Mouse (Mus musculus): ENCODE measurements around the gene Camta1. TPM values are rescaled to one million over a fixed set of nuclear protein-coding genes. Genes with fewer than 3 reads are reported as not detected.

Gene Camta1
- polyA plus RNA-seq, 1 experiment = 27.1 TPM

DNA sequence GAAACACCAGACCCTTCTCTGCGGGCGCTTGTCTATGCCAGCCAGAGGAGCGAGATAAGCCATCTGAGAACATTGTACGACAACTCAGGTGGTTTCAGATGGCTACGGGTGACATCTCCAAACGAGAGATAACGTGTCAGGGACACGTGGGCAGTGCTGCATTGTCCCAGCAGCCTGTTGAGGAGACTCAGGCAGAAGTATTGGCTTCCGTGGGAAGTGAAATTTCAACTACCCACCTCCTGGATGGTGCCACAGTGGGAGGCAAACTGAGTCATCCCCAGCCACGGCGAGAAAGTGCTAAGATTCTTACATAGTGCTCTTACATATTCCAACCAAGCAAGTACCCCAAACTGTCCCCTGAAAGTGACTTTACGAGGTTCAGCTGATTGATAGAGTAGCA lies 637.7 kb downstream of the Camta1 start:
- TF ChIP-seq POLR2A (IDR thresholded peaks at IDR 0.05; ENCODE audit: control insufficient read depth, extremely low read depth, insufficient read depth, low read length, poor library complexity) (no peak), CTCF (IDR thresholded peaks at IDR 0.05; ENCODE audit: borderline replicate concordance, control insufficient read depth, extremely low read depth, insufficient read depth, low read length, poor library complexity) (no peak)
- Histone ChIP-seq H3K27me3 (ENCODE audit: control insufficient read depth, insufficient read depth, low read length) (no peaks in the 10 kb centered on the region), H3K4me3 (ENCODE audit: control insufficient read depth, insufficient read depth, low read length) (no peak overlapping the region), H3K36me3 (ENCODE audit: control insufficient read depth, insufficient read depth, low read length) (no peaks in the 10 kb centered on the region), H3K4me1 (replicated peaks; ENCODE audit: control insufficient read depth, insufficient read depth, low read length) (no peaks in the 10 kb centered on the region), H3K27ac (ENCODE audit: control insufficient read depth, insufficient read depth, low read length) (no peak overlapping the region)
- 82% methylated on average over 12 of the region's 12 CpGs for WGBS
- no peak for DNase-seq

DNA sequence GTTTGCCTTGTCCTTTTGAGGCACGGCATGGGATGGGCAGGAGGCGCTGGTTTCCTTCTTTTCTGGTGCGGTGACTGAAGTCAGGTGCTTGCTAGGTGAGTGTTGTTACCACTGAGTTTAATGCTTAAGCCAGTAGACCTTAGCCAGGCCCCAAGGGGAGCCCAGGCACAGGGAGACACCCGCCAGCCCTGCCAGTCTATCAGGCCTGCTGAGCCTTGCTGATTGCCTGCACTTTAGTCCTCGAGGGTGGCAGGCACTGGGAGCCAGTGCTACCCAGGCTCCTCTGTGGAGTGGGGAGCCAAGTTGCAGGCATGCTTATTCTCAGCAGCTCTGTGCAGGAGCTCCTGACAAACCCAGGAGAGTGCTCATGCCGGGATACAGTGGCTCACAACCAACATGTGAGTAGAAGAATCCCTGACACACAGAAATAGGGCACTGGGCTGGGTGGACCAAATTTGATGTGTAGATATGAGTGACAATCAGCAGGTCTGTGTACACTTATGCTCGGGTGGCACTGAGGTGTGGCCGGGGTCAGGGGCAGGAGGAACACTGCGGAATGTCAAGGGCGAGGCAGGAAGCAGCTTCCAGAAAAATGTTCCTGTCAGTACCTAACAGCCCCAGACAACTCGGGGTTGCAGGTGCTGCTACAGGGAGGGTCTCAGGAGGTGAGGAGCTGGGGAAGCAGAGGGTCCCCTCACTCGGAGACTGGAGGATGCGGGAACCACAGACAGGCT lies 638.2 kb downstream of the Camta1 start:
- H3K27ac ChIP-seq (ENCODE audit: control insufficient read depth, insufficient read depth, low read length) = no peak overlapping the region
- H3K4me3 ChIP-seq (ENCODE audit: control insufficient read depth, insufficient read depth, low read length) = no peak overlapping the region
- no peaks in the 10 kb centered on the region for H3K27me3 ChIP-seq (ENCODE audit: control insufficient read depth, insufficient read depth, low read length)
- H3K36me3 ChIP-seq (ENCODE audit: control insufficient read depth, insufficient read depth, low read length) = no peaks in the 10 kb centered on the region
- H3K4me1 ChIP-seq (replicated peaks; ENCODE audit: control insufficient read depth, insufficient read depth, low read length) = no peaks in the 10 kb centered on the region
- WGBS = 74% methylated on average over 13 of the region's 13 CpGs
- TF ChIP-seq CTCF (IDR thresholded peaks at IDR 0.05; ENCODE audit: borderline replicate concordance, control insufficient read depth, extremely low read depth, insufficient read depth, low read length, poor library complexity) = no peak
- TF ChIP-seq POLR2A (IDR thresholded peaks at IDR 0.05; ENCODE audit: control insufficient read depth, extremely low read depth, insufficient read depth, low read length, poor library complexity) = no peak
- DNase-seq = no peak

DNA sequence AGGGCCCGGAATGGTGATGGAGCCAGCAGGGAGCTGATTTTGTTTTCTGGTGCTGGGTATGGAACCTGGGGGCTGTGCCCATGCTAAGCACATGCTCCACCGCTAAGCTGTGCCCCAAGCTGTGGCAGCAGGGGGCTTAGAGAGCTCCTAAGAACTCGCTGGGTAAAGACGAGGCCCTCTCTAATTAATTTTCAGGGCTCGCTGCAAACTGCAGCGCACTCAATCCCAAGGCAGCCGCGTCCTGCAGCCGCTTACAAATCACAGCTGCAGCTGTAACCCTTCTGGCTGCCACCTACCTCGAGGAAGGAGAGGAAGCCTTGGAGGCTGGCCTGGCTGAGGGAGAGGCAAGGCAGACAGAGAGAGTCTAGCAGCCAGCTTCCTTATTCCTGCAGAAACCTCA lies 639.0 kb downstream of the Camta1 start:
- 45% methylated on average over 10 of the region's 10 CpGs for WGBS
- H3K36me3 ChIP-seq (ENCODE audit: control insufficient read depth, insufficient read depth, low read length) = no peaks in the 10 kb centered on the region
- H3K4me1 ChIP-seq (replicated peaks; ENCODE audit: control insufficient read depth, insufficient read depth, low read length) = no peaks in the 10 kb centered on the region
- no peak for TF ChIP-seq CTCF (IDR thresholded peaks at IDR 0.05; ENCODE audit: borderline replicate concordance, control insufficient read depth, extremely low read depth, insufficient read depth, low read length, poor library complexity)
- no peak for TF ChIP-seq POLR2A (IDR thresholded peaks at IDR 0.05; ENCODE audit: control insufficient read depth, extremely low read depth, insufficient read depth, low read length, poor library complexity)
- H3K27me3 ChIP-seq (ENCODE audit: control insufficient read depth, insufficient read depth, low read length) = no peaks in the 10 kb centered on the region
- DNase-seq = no peak
- no peak overlapping the region for H3K4me3 ChIP-seq (ENCODE audit: control insufficient read depth, insufficient read depth, low read length)
- no peak overlapping the region for H3K27ac ChIP-seq (ENCODE audit: control insufficient read depth, insufficient read depth, low read length)

DNA sequence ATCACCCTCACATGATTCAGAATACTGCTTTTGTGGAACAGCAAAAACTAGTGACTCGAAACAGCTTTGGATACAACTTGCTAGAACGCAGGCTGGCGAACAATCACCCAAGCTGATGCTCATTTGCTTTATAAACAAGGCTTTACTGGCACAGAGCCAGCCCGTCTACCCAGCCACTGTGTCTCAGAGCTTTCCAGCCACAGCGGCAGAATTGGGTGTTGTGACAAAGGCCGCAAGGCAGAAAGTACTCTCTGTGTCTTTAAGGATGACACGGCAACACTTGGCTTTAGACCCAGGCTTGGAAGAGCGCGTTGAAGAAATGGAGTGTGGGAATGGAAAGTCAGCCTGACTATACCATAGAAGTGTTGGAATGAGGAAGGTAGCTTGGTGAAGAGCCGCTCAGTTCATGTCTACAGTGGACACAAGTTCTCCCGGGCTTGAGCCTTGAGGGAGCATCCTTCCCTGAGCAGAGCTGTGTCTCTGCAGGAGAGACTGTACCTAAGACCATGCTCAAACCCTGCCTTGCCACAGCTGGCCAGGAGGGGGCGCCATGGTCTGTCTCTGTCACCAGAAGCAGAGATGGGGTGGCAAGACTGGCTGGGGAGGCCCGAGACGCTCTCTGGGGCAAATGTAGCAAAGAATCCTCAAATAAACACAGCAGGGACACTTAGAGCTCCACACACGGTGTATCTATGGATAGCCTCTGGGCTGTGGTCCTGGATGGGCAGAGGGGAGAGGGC lies 645.0 kb downstream of the Camta1 start:
- 84% methylated on average over 15 of the region's 15 CpGs for WGBS
- H3K27me3 ChIP-seq (ENCODE audit: control insufficient read depth, insufficient read depth, low read length) = no peaks in the 10 kb centered on the region
- H3K4me1 ChIP-seq (replicated peaks; ENCODE audit: control insufficient read depth, insufficient read depth, low read length) = no peaks in the 10 kb centered on the region
- TF ChIP-seq CTCF (IDR thresholded peaks at IDR 0.05; ENCODE audit: borderline replicate concordance, control insufficient read depth, extremely low read depth, insufficient read depth, low read length, poor library complexity) (no peak), POLR2A (IDR thresholded peaks at IDR 0.05; ENCODE audit: control insufficient read depth, extremely low read depth, insufficient read depth, low read length, poor library complexity) (no peak)
- H3K36me3 ChIP-seq (ENCODE audit: control insufficient read depth, insufficient read depth, low read length) = no peaks in the 10 kb centered on the region
- H3K4me3 ChIP-seq (ENCODE audit: control insufficient read depth, insufficient read depth, low read length) = no peak overlapping the region
- no peak for DNase-seq
- no peak overlapping the region for H3K27ac ChIP-seq (ENCODE audit: control insufficient read depth, insufficient read depth, low read length)

GRCm38 (mm10) chr4:151215866-151216265 lies 645.8 kb downstream of the Camta1 start:
- Histone ChIP-seq H3K27me3 (ENCODE audit: control insufficient read depth, insufficient read depth, low read length) (no peaks in the 10 kb centered on the region), H3K36me3 (ENCODE audit: control insufficient read depth, insufficient read depth, low read length) (no peaks in the 10 kb centered on the region), H3K27ac (ENCODE audit: control insufficient read depth, insufficient read depth, low read length) (no peak overlapping the region), H3K4me1 (replicated peaks; ENCODE audit: control insufficient read depth, insufficient read depth, low read length) (no peaks in the 10 kb centered on the region), H3K4me3 (ENCODE audit: control insufficient read depth, insufficient read depth, low read length) (no peak overlapping the region)
- no peak for DNase-seq
- TF ChIP-seq CTCF (IDR thresholded peaks at IDR 0.05; ENCODE audit: borderline replicate concordance, control insufficient read depth, extremely low read depth, insufficient read depth, low read length, poor library complexity) = no peak
- no peak for TF ChIP-seq POLR2A (IDR thresholded peaks at IDR 0.05; ENCODE audit: control insufficient read depth, extremely low read depth, insufficient read depth, low read length, poor library complexity)
- 70% methylated on average over 4 of the region's 4 CpGs for WGBS

GRCm38 (mm10) chr4:151215179-151215578 lies 646.5 kb downstream of the Camta1 start:
- WGBS = 35% methylated on average over 1 of the region's 1 CpGs
- DNase-seq = no peak
- no peaks in the 10 kb centered on the region for H3K4me1 ChIP-seq (replicated peaks; ENCODE audit: control insufficient read depth, insufficient read depth, low read length)
- TF ChIP-seq POLR2A (IDR thresholded peaks at IDR 0.05; ENCODE audit: control insufficient read depth, extremely low read depth, insufficient read depth, low read length, poor library complexity) (no peak), CTCF (IDR thresholded peaks at IDR 0.05; ENCODE audit: borderline replicate concordance, control insufficient read depth, extremely low read depth, insufficient read depth, low read length, poor library complexity) (no peak)
- H3K4me3 ChIP-seq (ENCODE audit: control insufficient read depth, insufficient read depth, low read length) = no peak overlapping the region
- H3K27me3 ChIP-seq (ENCODE audit: control insufficient read depth, insufficient read depth, low read length) = no peaks in the 10 kb centered on the region
- no peak overlapping the region for H3K27ac ChIP-seq (ENCODE audit: control insufficient read depth, insufficient read depth, low read length)
- H3K36me3 ChIP-seq (ENCODE audit: control insufficient read depth, insufficient read depth, low read length) = no peaks in the 10 kb centered on the region
